11 mouse cellular contexts compared by ENCODE assay signal in the genomic region with DNA sequence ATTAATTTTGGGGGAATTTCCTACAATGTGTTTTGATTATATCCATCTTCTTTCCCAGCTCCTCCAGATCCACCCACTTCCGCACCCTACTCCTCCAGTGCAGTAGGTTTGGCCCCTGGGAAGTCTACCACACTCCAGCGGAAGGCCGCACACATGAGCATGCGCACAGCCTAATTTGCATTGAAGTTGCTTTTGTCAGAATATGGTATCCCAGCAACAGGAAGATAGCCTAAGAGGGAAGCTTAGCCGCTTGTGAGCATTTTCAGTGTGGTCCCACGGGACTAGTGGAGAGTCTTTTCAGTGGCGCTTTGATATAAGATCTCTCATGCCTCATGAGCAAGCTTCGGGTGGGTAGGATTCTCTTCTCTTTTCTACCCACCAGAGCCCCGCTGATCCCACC.
DNase-seq lines count a peak whose midpoint lies in the region; ATAC-seq lines count a peak whose summit lies in the region.
"Had no signal": no experiment of that assay in that cellular context is flagged by ENCODE, and none has a peak within 500 bp of the region (broad histone marks: within the 10 kb centered on the region; RNA-seq: fewer than 3 reads in every experiment).

No protein-coding gene starts in this region.

- no peak overlapping the region for H3K4me3 ChIP-seq in forebrain, embryonic 11.5 days (ENCODE audit: low read depth, low read length)
- no peak overlapping the region for H3K4me3 ChIP-seq in forebrain, embryonic 10.5 days
- H3K4me3 ChIP-seq in forebrain, embryonic 16.5 days (replicated peaks; ENCODE audit: low read length): no peak overlapping the region
- H3K4me3 ChIP-seq in limb, embryonic 10.5 days: no peak overlapping the region
- H3K4me3 ChIP-seq: limb, embryonic 13.5 days had no signal

- no peak overlapping the region for H3K4me2 ChIP-seq in forebrain, embryonic 11.5 days (ENCODE audit: low read depth, low read length, severe bottlenecking)
- H3K4me2 ChIP-seq in forebrain, embryonic 16.5 days (ENCODE audit: low read length): no peak overlapping the region
- H3K4me2 ChIP-seq: limb, embryonic 13.5 days had no signal

- peak; percentile 52 for DNase-seq in forebrain, embryonic 11.5 days (ENCODE audit: low spot score)
- no peak for DNase-seq in forebrain, embryonic 10.5 days (ENCODE audit: extremely low spot score, low spot score)
- DNase-seq in left cerebral cortex, postnatal 25 days (ENCODE audit: low spot score in 2 of 2): peak; percentile 9 to 62
- DNase-seq in retina, embryonic 14.5 days (ENCODE audit: low spot score): peak; percentile 39
- no peak for DNase-seq in adrenal gland, postnatal 4 days (ENCODE audit: low spot score in 2 of 2)
- no peak for DNase-seq in limb, embryonic 10.5 days (ENCODE audit: low spot score)
- DNase-seq: cerebellum, adult 11-12 months had no signal

- no peaks in the 10 kb centered on the region for H3K4me1 ChIP-seq in forebrain, embryonic 11.5 days (replicated peaks; ENCODE audit: control insufficient read depth, insufficient read depth, low read length)
- peaks cover 9% of the 10 kb centered on the region; the same call in 1 of the 2 replicates for H3K4me1 ChIP-seq in forebrain, embryonic 10.5 days
- peaks cover 3% of the 10 kb centered on the region; the same call in 1 of the 2 replicates for H3K4me1 ChIP-seq in forebrain, embryonic 16.5 days (replicated peaks; ENCODE audit: control insufficient read depth, insufficient read depth, low read length)
- peaks cover 11% of the 10 kb centered on the region for H3K4me1 ChIP-seq in limb, embryonic 10.5 days

- H3K9ac ChIP-seq in forebrain, embryonic 11.5 days (ENCODE audit: low read length): no peak overlapping the region
- no peak overlapping the region for H3K9ac ChIP-seq in forebrain, embryonic 16.5 days (replicated peaks; ENCODE audit: low read depth, low read length)
- H3K9ac ChIP-seq: limb, embryonic 13.5 days had no signal

- H3K9me3 ChIP-seq in forebrain, embryonic 11.5 days (ENCODE audit: control insufficient read depth, low read length): no peaks in the 10 kb centered on the region
- H3K9me3 ChIP-seq in forebrain, embryonic 10.5 days: no peaks in the 10 kb centered on the region
- no peaks in the 10 kb centered on the region for H3K9me3 ChIP-seq in forebrain, embryonic 16.5 days (ENCODE audit: control insufficient read depth, low read length)
- H3K9me3 ChIP-seq in limb, embryonic 10.5 days (replicated peaks): no peaks in the 10 kb centered on the region
- H3K9me3 ChIP-seq: limb, embryonic 13.5 days had no signal

- H3K27ac ChIP-seq in forebrain, embryonic 11.5 days (ENCODE audit: low read depth, low read length): no peak overlapping the region
- no peak overlapping the region for H3K27ac ChIP-seq in forebrain, embryonic 10.5 days
- no peak overlapping the region for H3K27ac ChIP-seq in forebrain, embryonic 16.5 days (ENCODE audit: low read length)
- H3K27ac ChIP-seq in limb, embryonic 10.5 days: no peak overlapping the region
- H3K27ac ChIP-seq: limb, embryonic 13.5 days had no signal

- H3K36me3 ChIP-seq in forebrain, embryonic 11.5 days (ENCODE audit: control insufficient read depth, insufficient read depth, low read length): no peaks in the 10 kb centered on the region
- H3K36me3 ChIP-seq in forebrain, embryonic 10.5 days (replicated peaks): no peaks in the 10 kb centered on the region
- H3K36me3 ChIP-seq in forebrain, embryonic 16.5 days (ENCODE audit: control insufficient read depth, insufficient read depth): no peaks in the 10 kb centered on the region
- H3K36me3 ChIP-seq in limb, embryonic 10.5 days: no peaks in the 10 kb centered on the region
- H3K36me3 ChIP-seq: limb, embryonic 13.5 days had no signal

- peak; percentile 60 for ATAC-seq in forebrain, embryonic 11.5 days (replicated peaks; ENCODE audit: low FRiP score)
- ATAC-seq in forebrain, embryonic 16.5 days: peak; percentile 61; the same call in 1 of the 2 replicates
- ATAC-seq in activated CD4-positive, CD25-positive, alpha-beta regulatory T cell, adult 4 months: no peak
- ATAC-seq: Patski had no signal

- 60% methylated on average over 9 of the region's 9 CpGs for WGBS in forebrain, embryonic 11.5 days
- 77% methylated on average over 9 of the region's 9 CpGs for WGBS in forebrain, embryonic 10.5 days
- WGBS in forebrain, embryonic 16.5 days: 51% methylated on average over 9 of the region's 9 CpGs
- WGBS in limb, embryonic 10.5 days: 91% methylated on average over 9 of the region's 9 CpGs

- H3K27me3 ChIP-seq in forebrain, embryonic 11.5 days (ENCODE audit: control insufficient read depth, insufficient read depth, low read length): peaks cover 12% of the 10 kb centered on the region; the same call in 1 of the 2 replicates
- H3K27me3 ChIP-seq in forebrain, embryonic 10.5 days (ENCODE audit: poor library complexity, severe bottlenecking): peaks cover 41% of the 10 kb centered on the region
- peaks cover 11% of the 10 kb centered on the region for H3K27me3 ChIP-seq in forebrain, embryonic 16.5 days (replicated peaks; ENCODE audit: control insufficient read depth, insufficient read depth, low read length)
- H3K27me3 ChIP-seq in limb, embryonic 10.5 days (ENCODE audit: low read depth, poor library complexity, severe bottlenecking): no peaks in the 10 kb centered on the region
- H3K27me3 ChIP-seq: limb, embryonic 13.5 days; Patski had no signal

- intact Hi-C loops in left cerebral cortex, postnatal 25 days (cut with DNase I): loop anchor here (10.0 kb wide), 1 partner anchor 557 kb away; no protein-coding TSS in a partner anchor

Comparison
In these comparisons a context has a peak if more than half of its experiments do, and no peak if none do; other contexts are left out.
1. DNase-seq: peak in forebrain, embryonic 11.5 days (single experiment), left cerebral cortex, postnatal 25 days (2 of 2) and retina, embryonic 14.5 days (single experiment); none in forebrain, embryonic 10.5 days (single experiment), adrenal gland, postnatal 4 days (0 of 2) and limb, embryonic 10.5 days (single experiment).